Comparison of ENCODE assay signal across 12 mouse cellular contexts in genomic region chr1:75667736-75668269, GRCm38 (mm10).
DNase-seq lines count a peak whose midpoint lies in the region; ATAC-seq and TF ChIP-seq lines count a peak whose summit lies in the region.
"Had no signal": no experiment of that assay in that cellular context is flagged by ENCODE, and none has a peak within 500 bp of the region (broad histone marks: within the 10 kb centered on the region; RNA-seq: fewer than 3 reads in every experiment).

No protein-coding gene starts in this region.

- no peak for TF ChIP-seq CTCF in layer of hippocampus, adult 2 months (conservative IDR thresholded peaks at IDR 0.05)

- H3K27ac ChIP-seq in midbrain, embryonic 10.5 days (replicated peaks), result peak overlapping the region; percentile 28; the same call in 1 of the 2 replicates
- H3K27ac ChIP-seq in midbrain, embryonic 16.5 days (ENCODE audit: low read length), result no peak overlapping the region
- H3K27ac ChIP-seq in embryonic facial prominence, embryonic 12.5 days, result peak overlapping the region; percentile 52
- no peak overlapping the region for H3K27ac ChIP-seq in neural tube, embryonic 15.5 days (replicated peaks)
- H3K27ac ChIP-seq in layer of hippocampus, adult 2 months, result no peak overlapping the region
- H3K27ac ChIP-seq: heart, embryonic 10.5 days had no signal

- H3K9me3 ChIP-seq in midbrain, embryonic 10.5 days (replicated peaks), result peaks cover 8% of the 10 kb centered on the region; the same call in 1 of the 2 replicates
- no peaks in the 10 kb centered on the region for H3K9me3 ChIP-seq in midbrain, embryonic 16.5 days (replicated peaks; ENCODE audit: control insufficient read depth, low read length, poor library complexity, severe bottlenecking)
- H3K9me3 ChIP-seq in embryonic facial prominence, embryonic 12.5 days, result no peaks in the 10 kb centered on the region
- H3K9me3 ChIP-seq in neural tube, embryonic 15.5 days (replicated peaks), result no peaks in the 10 kb centered on the region
- H3K9me3 ChIP-seq: heart, embryonic 10.5 days had no signal

- ATAC-seq in midbrain, embryonic 16.5 days, result no peak
- peak; percentile 75 for ATAC-seq in embryonic facial prominence, embryonic 12.5 days (ENCODE audit: insufficient number of reproducible peaks, insufficient read depth, low FRiP score, low TSS enrichment)
- peak; percentile 63; the same call in 1 of the 2 replicates for ATAC-seq in neural tube, embryonic 15.5 days (ENCODE audit: low FRiP score)

- H3K36me3 ChIP-seq in midbrain, embryonic 10.5 days, result no peaks in the 10 kb centered on the region
- no peaks in the 10 kb centered on the region for H3K36me3 ChIP-seq in midbrain, embryonic 16.5 days (ENCODE audit: control insufficient read depth, insufficient read depth, low read length)
- H3K36me3 ChIP-seq in embryonic facial prominence, embryonic 12.5 days, result no peaks in the 10 kb centered on the region
- H3K36me3 ChIP-seq in neural tube, embryonic 15.5 days, result no peaks in the 10 kb centered on the region
- H3K36me3 ChIP-seq: G1E; heart, embryonic 10.5 days had no signal

- peaks cover 26% of the 10 kb centered on the region for H3K4me1 ChIP-seq in midbrain, embryonic 10.5 days
- peaks cover 1% of the 10 kb centered on the region; the same call in 1 of the 2 replicates for H3K4me1 ChIP-seq in midbrain, embryonic 16.5 days (ENCODE audit: control insufficient read depth, insufficient read depth, low read length)
- peaks cover 15% of the 10 kb centered on the region for H3K4me1 ChIP-seq in embryonic facial prominence, embryonic 12.5 days
- peaks cover 9% of the 10 kb centered on the region for H3K4me1 ChIP-seq in neural tube, embryonic 15.5 days

- peaks cover 88% of the 10 kb centered on the region for H3K27me3 ChIP-seq in midbrain, embryonic 10.5 days (ENCODE audit: low read depth, poor library complexity, severe bottlenecking)
- H3K27me3 ChIP-seq in midbrain, embryonic 16.5 days (ENCODE audit: control insufficient read depth, insufficient read depth, low read depth, low read length), result peaks cover 5% of the 10 kb centered on the region
- peaks cover 7% of the 10 kb centered on the region; the same call in 1 of the 2 replicates for H3K27me3 ChIP-seq in embryonic facial prominence, embryonic 12.5 days
- H3K27me3 ChIP-seq in neural tube, embryonic 15.5 days (replicated peaks), result peaks cover 28% of the 10 kb centered on the region

- no peak overlapping the region for H3K4me3 ChIP-seq in midbrain, embryonic 10.5 days
- H3K4me3 ChIP-seq in midbrain, embryonic 16.5 days (ENCODE audit: low read depth, low read length), result no peak overlapping the region
- no peak overlapping the region for H3K4me3 ChIP-seq in embryonic facial prominence, embryonic 12.5 days
- H3K4me3 ChIP-seq in neural tube, embryonic 15.5 days (replicated peaks), result no peak overlapping the region
- H3K4me3 ChIP-seq in layer of hippocampus, adult 2 months, result no peak overlapping the region
- H3K4me3 ChIP-seq: heart, embryonic 10.5 days had no signal

- H3K9ac ChIP-seq in midbrain, embryonic 16.5 days (ENCODE audit: low read depth, low read length), result no peak overlapping the region
- H3K9ac ChIP-seq in embryonic facial prominence, embryonic 12.5 days, result no peak overlapping the region
- no peak overlapping the region for H3K9ac ChIP-seq in neural tube, embryonic 15.5 days (replicated peaks)

- no peak for DNase-seq in midbrain, embryonic 10.5 days (ENCODE audit: low spot score)
- peak; percentile 61 for DNase-seq in forelimb bud, embryonic 11.5 days (ENCODE audit: low read depth, low spot score)
- no peak for DNase-seq in urinary bladder, postnatal 4 days (ENCODE audit: low spot score in 2 of 2)
- no peak for DNase-seq in layer of hippocampus, adult 2 months (ENCODE audit: low spot score in 2 of 2)
- no peak for DNase-seq in kidney, postnatal 36 days
- DNase-seq: cerebellum, postnatal 36 days; lung, postnatal 10 days had no signal

- H3K4me2 ChIP-seq in midbrain, embryonic 16.5 days (ENCODE audit: low read length), result no peak overlapping the region
- H3K4me2 ChIP-seq in embryonic facial prominence, embryonic 12.5 days (replicated peaks), result no peak overlapping the region
- H3K4me2 ChIP-seq in neural tube, embryonic 15.5 days, result no peak overlapping the region

- WGBS in midbrain, embryonic 10.5 days, result 18% methylated on average over 6 of the region's 6 CpGs
- WGBS in midbrain, embryonic 16.5 days, result 13% methylated on average over 6 of the region's 6 CpGs
- 37% methylated on average over 6 of the region's 6 CpGs for WGBS in embryonic facial prominence, embryonic 12.5 days
- WGBS in neural tube, embryonic 15.5 days, result 15% methylated on average over 6 of the region's 6 CpGs

Comparison
In these comparisons a context has a peak if more than half of its experiments do, and no peak if none do; other contexts are left out.
1. H3K27ac ChIP-seq: peak in midbrain, embryonic 10.5 days (single experiment) and embryonic facial prominence, embryonic 12.5 days (single experiment); none in midbrain, embryonic 16.5 days (single experiment), neural tube, embryonic 15.5 days (single experiment) and layer of hippocampus, adult 2 months (single experiment).